Mouse (Mus musculus) G1E (cell line): ENCODE data around the gene Hoxd9. TPM values are rescaled to one million over a fixed set of nuclear protein-coding genes. Genes with fewer than 3 reads are reported as not detected.

Experiments
- ATAC-seq: 2 replicates; pipeline ENCODE4 v1.8.0; 2016; ENCODE audit warnings: mild to moderate bottlenecking; ENCODE audit not compliant: insufficient number of reproducible peaks, poor library complexity, low FRiP score, severe bottlenecking; ENCODE audit errors: extremely low read depth
- DNase-seq: peaks from one replicate; pipeline ENCODE4 v3.0.0; 2012; ENCODE audit warnings: low spot score
- H3K27me3 ChIP-seq: 2 replicates; pipeline ENCODE4 v1.6.1; 2012; ENCODE audit warnings: mild to moderate bottlenecking, low read length, inconsistent platforms; ENCODE audit not compliant: insufficient read depth
- H3K36me3 ChIP-seq: replicated peaks from 2 replicates; pipeline ENCODE3; 2012; ENCODE audit warnings: mild to moderate bottlenecking, inconsistent platforms
- H3K4me1 ChIP-seq: 2 replicates; pipeline ENCODE4 v1.6.1; 2012; ENCODE audit warnings: low read depth, low read length, inconsistent platforms, mixed read lengths; ENCODE audit not compliant: insufficient read depth
- H3K4me3 ChIP-seq: 2 replicates; pipeline ENCODE4 v1.5.1; 2012; ENCODE audit warnings: low read depth, mild to moderate bottlenecking, inconsistent platforms, low read length, moderate library complexity, mixed read lengths
- H3K9me3 ChIP-seq: replicated peaks from 2 replicates; pipeline ENCODE4 v1.6.1; 2012; ENCODE audit warnings: inconsistent platforms
- CTCF ChIP-seq: IDR thresholded peaks from 2 replicates; pipeline ENCODE4 v1.5.1; 2012; ENCODE audit warnings: low read depth, low read length, inconsistent platforms, mixed read lengths
- GATA1 ChIP-seq: IDR thresholded peaks from 2 replicates; pipeline ENCODE4 v1.6.1; 2012; ENCODE audit warnings: borderline replicate concordance, low read length, inconsistent platforms, mixed read lengths
- GATA2 ChIP-seq: IDR thresholded peaks from 2 replicates; pipeline ENCODE4 v1.6.1; 2012; ENCODE audit warnings: low read depth, low read length, inconsistent platforms, borderline replicate concordance
- POLR2AphosphoS5 ChIP-seq: IDR thresholded peaks from 2 replicates; pipeline ENCODE4 v1.6.1; 2012; ENCODE audit warnings: low read depth, low read length, inconsistent platforms; ENCODE audit not compliant: insufficient replicate concordance
- TAL1 ChIP-seq: conservative IDR thresholded peaks from 2 replicates; pipeline ENCODE4 v1.6.1; 2012; ENCODE audit warnings: low read depth, low read length, inconsistent platforms, mixed read lengths
- polyA plus RNA-seq: library from polyadenylated mRNA; stranded (reverse); fragments of >175 nt; gene quantifications from 2 replicates; pipeline ENCODE4 v1.2.3, GENCODE M21; 2012
- total RNA-seq, 2 experiments: library from RNA; stranded (forward) in 1 of 2; stranded (reverse) in 1 of 2; fragments of 200-1000 nt in 1 of 2; fragments of >200 nt in 1 of 2; fragmentation: Nextera tagmentation in 1 of 2; gene quantifications; 2 replicates each; pipeline ENCODE4 v1.2.3; 2014 to 2017

Hoxd9 gene
- total and polyA plus RNA-seq, 3 experiments, result not detected

- H3K27me3 ChIP-seq, result peaks cover 43% of the 10 kb centered on the region
- DNase-seq (no peak), ATAC-seq (no peak)
- H3K36me3 ChIP-seq, result peaks cover 2% of the 10 kb centered on the region
- no peak for TF ChIP-seq POLR2AphosphoS5
- TF ChIP-seq TAL1, result no peak
- no peak for TF ChIP-seq GATA1
- no peak for TF ChIP-seq GATA2
- no peak for TF ChIP-seq CTCF
- H3K4me3 ChIP-seq, result no peak within 1 kb of the TSS
- H3K9me3 ChIP-seq, result no peaks in the 10 kb centered on the region
- no peaks in the 10 kb centered on the region for H3K4me1 ChIP-seq
These were observed 29.0 kb downstream of the Hoxd9 start, which contains the start of gene Gm28230 for GRCm38 (mm10) chr2:74726551-74726950. Gm28230 (plus strand) TSS chr2:74726728.

- no peaks in the 10 kb centered on the region for H3K9me3 ChIP-seq
- no peaks in the 10 kb centered on the region for H3K4me1 ChIP-seq
- DNase-seq (no peak), ATAC-seq (no peak)
- peaks cover 48% of the 10 kb centered on the region for H3K27me3 ChIP-seq
- peaks cover 2% of the 10 kb centered on the region for H3K36me3 ChIP-seq
- no peak overlapping the region for H3K4me3 ChIP-seq
- TF ChIP-seq GATA2 (no peak), CTCF (no peak), TAL1 (no peak), GATA1 (no peak), POLR2AphosphoS5 (no peak)
These were observed 29.6 kb downstream of the Hoxd9 start for GRCm38 (mm10) chr2:74726973-74727639.

GRCm38 (mm10) chr2:74727640-74728302, 30.2 kb downstream of the Hoxd9 start:
- H3K4me1 ChIP-seq, result peaks cover 4% of the 10 kb centered on the region; the same call in 1 of the 2 replicates
- no peak overlapping the region for H3K4me3 ChIP-seq
- H3K36me3 ChIP-seq, result peaks cover 2% of the 10 kb centered on the region
- no peaks in the 10 kb centered on the region for H3K9me3 ChIP-seq
- DNase-seq, result no peak
- H3K27me3 ChIP-seq, result peaks cover 51% of the 10 kb centered on the region
- ATAC-seq, result no peak
- TF ChIP-seq POLR2AphosphoS5, result no peak
- no peak for TF ChIP-seq GATA1
- TF ChIP-seq CTCF, result no peak
- no peak for TF ChIP-seq TAL1
- no peak for TF ChIP-seq GATA2

- ATAC-seq (no peak), DNase-seq (no peak)
- no peak for TF ChIP-seq CTCF
- no peak for TF ChIP-seq GATA2
- Histone ChIP-seq H3K36me3 (peaks cover 2% of the 10 kb centered on the region), H3K27me3 (peaks cover 49% of the 10 kb centered on the region), H3K4me3 (no peak overlapping the region), H3K9me3 (no peaks in the 10 kb centered on the region), H3K4me1 (peaks cover 4% of the 10 kb centered on the region; the same call in 1 of the 2 replicates)
These were observed 30.8 kb downstream of the Hoxd9 start for GRCm38 (mm10) chr2:74728303-74728680.

- Histone ChIP-seq H3K27me3 (peaks cover 48% of the 10 kb centered on the region), H3K9me3 (no peaks in the 10 kb centered on the region), H3K36me3 (peaks cover 2% of the 10 kb centered on the region), H3K4me1 (peaks cover 7% of the 10 kb centered on the region), H3K4me3 (no peak overlapping the region)
- DNase-seq (no peak), ATAC-seq (no peak)
- TF ChIP-seq TAL1, result no peak
- no peak for TF ChIP-seq CTCF
- TF ChIP-seq GATA2, result no peak
- TF ChIP-seq POLR2AphosphoS5, result no peak
- no peak for TF ChIP-seq GATA1
These were observed 32.8 kb downstream of the Hoxd9 start for GRCm38 (mm10) chr2:74730331-74730730.

- no peak for ATAC-seq
- Histone ChIP-seq H3K9me3 (no peaks in the 10 kb centered on the region), H3K4me3 (no peak overlapping the region), H3K4me1 (peaks cover 7% of the 10 kb centered on the region), H3K36me3 (peaks cover 2% of the 10 kb centered on the region), H3K27me3 (peaks cover 49% of the 10 kb centered on the region)
- TF ChIP-seq CTCF (no peak), POLR2AphosphoS5 (no peak), TAL1 (no peak), GATA1 (no peak), GATA2 (no peak)
- DNase-seq, result no peak
These were observed 33.5 kb downstream of the Hoxd9 start for GRCm38 (mm10) chr2:74731055-74731454.
